Mouse (Mus musculus) CH12.LX (cell line): ENCODE data around the gene Babam1.

Experiments used
- CTCF ChIP-seq, 2 experiments: IDR thresholded peaks in 1 of 2; conservative IDR thresholded peaks in 1 of 2; 2 replicates each; pipeline ENCODE4 v1.5.1; 2011 to 2012; ENCODE audit warnings: low read depth in 2 of 2, low read length in 2 of 2, improper control_type of control experiment in 1 of 2, inconsistent platforms in 1 of 2, mild to moderate bottlenecking in 1 of 2, moderate library complexity in 1 of 2
- EP300 ChIP-seq: IDR thresholded peaks from 2 replicates; pipeline ENCODE4 v1.6.1; 2011; ENCODE audit warnings: low read length, improper control_type of control experiment
- POLR2A ChIP-seq: IDR thresholded peaks from 2 replicates; pipeline ENCODE4 v1.6.1; 2011; ENCODE audit warnings: low read depth, mild to moderate bottlenecking, improper control_type of control experiment, low read length
- POLR2AphosphoS2 ChIP-seq: IDR thresholded peaks from 2 replicates; pipeline ENCODE4 v1.6.1; 2011; ENCODE audit warnings: low read depth, low read length, improper control_type of control experiment
- SMC3 ChIP-seq: IDR thresholded peaks from 2 replicates; pipeline ENCODE4 v1.6.1; 2011; ENCODE audit warnings: low read depth, low read length, improper control_type of control experiment

- no peak for TF ChIP-seq POLR2AphosphoS2
- TF ChIP-seq POLR2A, result no peak
- no peak for TF ChIP-seq CTCF (conservative IDR thresholded peaks at IDR 0.05 in 1 of 2, IDR thresholded peaks at IDR 0.05 in 1 of 2; ENCODE audit: low read depth in 2 of 2, low read length in 2 of 2)
- TF ChIP-seq SMC3, result no peak
- TF ChIP-seq EP300, result no peak
These were observed 40.4 kb downstream of the Babam1 start for GRCm38 (mm10) chr8:71437041-71437440.
